Mouse (Mus musculus): ENCODE measurements around the gene Appl1.
"Not testable (repeated sequence)": the region's sequence is repeated elsewhere in the genome, so short reads cannot be mapped to it uniquely, and the experiment has no call there.

Appl1 gene

GRCm38 (mm10) chr14:26969164-26969563 lies 1.9 kb downstream of the Appl1 start:
- DNase-seq (ENCODE audit: low spot score in 2 of 2) = no peak

GRCm38 (mm10) chr14:26960518-26960917 lies 10.5 kb downstream of the Appl1 start:
- no peak for DNase-seq (ENCODE audit: low spot score in 2 of 2)

GRCm38 (mm10) chr14:26956139-26956538 lies 14.9 kb downstream of the Appl1 start:
- not testable (repeated sequence) for DNase-seq (ENCODE audit: low spot score in 2 of 2)

GRCm38 (mm10) chr14:26935558-26935957 lies 35.5 kb downstream of the Appl1 start:
- DNase-seq (ENCODE audit: low spot score in 2 of 2) = no peak

GRCm38 (mm10) chr14:26934891-26935290 lies 36.1 kb downstream of the Appl1 start:
- no peak for DNase-seq (ENCODE audit: low spot score in 2 of 2)

GRCm38 (mm10) chr14:26923702-26924421 lies 47.2 kb downstream of the Appl1 start:
- DNase-seq (ENCODE audit: low spot score in 2 of 2) = no peak

- DNase-seq (ENCODE audit: low spot score in 2 of 2) = no peak
Observed at GRCm38 (mm10) chr14:26919310-26919709, 51.7 kb downstream of the Appl1 start.

GRCm38 (mm10) chr14:26913681-26914268 lies 57.3 kb downstream of the Appl1 start:
- DNase-seq (ENCODE audit: low spot score in 2 of 2) = no peak

GRCm38 (mm10) chr14:26911826-26912225 lies 59.2 kb downstream of the Appl1 start:
- no peak for DNase-seq (ENCODE audit: low spot score in 2 of 2)

- no peak for DNase-seq (ENCODE audit: low spot score in 2 of 2)
Observed at GRCm38 (mm10) chr14:26911201-26911600, 59.8 kb downstream of the Appl1 start.

GRCm38 (mm10) chr14:26910461-26910860 lies 60.6 kb downstream of the Appl1 start:
- DNase-seq (ENCODE audit: low spot score in 2 of 2) = not testable (repeated sequence)

- no peak for DNase-seq (ENCODE audit: low spot score in 2 of 2)
Observed at GRCm38 (mm10) chr14:26907401-26907800, 63.6 kb downstream of the Appl1 start.

GRCm38 (mm10) chr14:26900893-26901292 lies 70.1 kb downstream of the Appl1 start:
- no peak for DNase-seq (ENCODE audit: low spot score in 2 of 2)

- DNase-seq (ENCODE audit: low spot score in 2 of 2) = no peak
Observed at GRCm38 (mm10) chr14:26899490-26899889, 71.5 kb downstream of the Appl1 start.

- no peak for DNase-seq (ENCODE audit: low spot score in 2 of 2)
Observed at GRCm38 (mm10) chr14:26894392-26894791, 76.6 kb downstream of the Appl1 start, which contains the start of gene Asb14. Asb14 (plus strand) TSS chr14:26894557.

GRCm38 (mm10) chr14:26890777-26891176 lies 80.3 kb downstream of the Appl1 start:
- DNase-seq (ENCODE audit: low spot score in 2 of 2) = no peak

GRCm38 (mm10) chr14:26887244-26887643 lies 83.8 kb downstream of the Appl1 start:
- DNase-seq (ENCODE audit: low spot score in 2 of 2) = no peak

GRCm38 (mm10) chr14:26881700-26882099 lies 89.3 kb downstream of the Appl1 start:
- DNase-seq (ENCODE audit: low spot score in 2 of 2) = no peak

GRCm38 (mm10) chr14:26879976-26880375 lies 91.1 kb downstream of the Appl1 start:
- no peak for DNase-seq (ENCODE audit: low spot score in 2 of 2)

GRCm38 (mm10) chr14:26878756-26879155 lies 92.3 kb downstream of the Appl1 start:
- DNase-seq (ENCODE audit: low spot score in 2 of 2) = no peak
